Mouse (Mus musculus): Measurements from ENCODE around the gene Znrf3. TPM values are rescaled to one million over a fixed set of nuclear protein-coding genes. Genes with fewer than 3 reads are reported as not detected.

The Znrf3 gene
- polyA plus RNA-seq, 1 experiment from 2014 or later, result 8.1 TPM

DNA sequence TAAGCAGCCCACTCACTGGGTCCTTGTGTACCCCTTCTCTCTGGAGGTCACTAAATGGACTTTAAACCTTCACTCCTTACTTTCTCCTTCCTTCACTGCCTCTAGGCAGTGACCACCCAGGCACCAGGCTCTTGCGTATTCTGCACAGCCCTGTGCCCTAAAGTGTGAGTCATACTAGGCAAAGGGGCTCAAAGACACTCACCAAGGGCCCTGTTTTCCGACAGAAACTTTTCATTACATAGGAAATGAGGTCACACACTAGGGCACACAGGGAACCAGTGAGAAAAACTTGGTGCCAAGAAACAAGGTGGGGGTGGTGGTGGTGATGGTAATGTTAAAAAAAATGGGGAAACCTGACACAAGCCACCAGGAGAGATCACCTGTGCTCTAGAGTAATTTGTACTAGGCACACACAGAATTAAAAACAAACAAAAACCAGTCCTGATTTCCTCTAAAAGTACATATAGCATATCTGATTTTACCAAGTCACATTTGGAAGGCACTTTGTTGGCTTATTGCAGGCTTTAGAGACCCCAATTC lies 148.0 kb downstream of the Znrf3 start:
- Histone ChIP-seq H3K4me2 (no peak overlapping the region), H3K27me3 (no peaks in the 10 kb centered on the region), H3K4me1 (replicated peaks) (peaks cover 22% of the 10 kb centered on the region), H3K36me3 (no peaks in the 10 kb centered on the region), H3K4me3 (no peak overlapping the region), H3K9ac (no peak overlapping the region), H3K27ac (replicated peaks) (no peak overlapping the region), H3K9me3 (no peaks in the 10 kb centered on the region)
- WGBS, result 82% methylated on average over 2 of the region's 2 CpGs
- no peak for ATAC-seq (ENCODE audit: low read depth)

DNA sequence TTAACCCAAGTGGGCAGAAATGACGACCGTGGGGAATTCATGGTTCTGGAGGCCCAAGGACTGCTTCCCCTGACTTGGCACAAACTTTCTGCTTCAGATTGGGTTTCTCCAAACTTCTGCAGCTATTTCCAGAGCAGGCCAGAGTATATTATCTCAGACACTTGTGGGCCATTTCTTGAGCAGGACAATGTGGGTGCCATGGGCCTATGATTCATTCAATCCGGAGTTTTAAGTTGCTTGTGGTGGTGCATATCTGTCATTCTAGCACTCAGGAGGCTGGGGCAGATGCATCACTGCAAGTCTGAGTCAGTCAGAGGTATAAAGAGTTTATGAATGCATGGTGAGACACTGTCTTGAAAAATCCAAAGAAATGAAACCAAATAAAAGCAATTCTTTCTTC lies 149.8 kb downstream of the Znrf3 start:
- no peak overlapping the region for H3K9ac ChIP-seq
- H3K9me3 ChIP-seq, result no peaks in the 10 kb centered on the region
- no peak for ATAC-seq (ENCODE audit: low read depth)
- peaks cover 32% of the 10 kb centered on the region for H3K4me1 ChIP-seq (replicated peaks)
- H3K27me3 ChIP-seq, result no peaks in the 10 kb centered on the region
- H3K27ac ChIP-seq (replicated peaks), result no peak overlapping the region
- no peaks in the 10 kb centered on the region for H3K36me3 ChIP-seq
- H3K4me3 ChIP-seq, result no peak overlapping the region
- 90% methylated on average over 3 of the region's 3 CpGs for WGBS
- no peak overlapping the region for H3K4me2 ChIP-seq

GRCm38 (mm10) chr11:5290691-5291090 lies 154.0 kb downstream of the Znrf3 start:
- ATAC-seq (ENCODE audit: low read depth), result no peak
- H3K9ac ChIP-seq, result no peak overlapping the region
- no peak overlapping the region for H3K4me2 ChIP-seq
- H3K27ac ChIP-seq (replicated peaks), result no peak overlapping the region
- peaks cover 13% of the 10 kb centered on the region; the same call in 1 of the 2 replicates for H3K4me1 ChIP-seq (replicated peaks)
- WGBS, result 21% methylated on average over 5 of the region's 5 CpGs
- no peaks in the 10 kb centered on the region for H3K27me3 ChIP-seq
- no peaks in the 10 kb centered on the region for H3K9me3 ChIP-seq
- H3K4me3 ChIP-seq, result no peak overlapping the region
- peaks cover 10% of the 10 kb centered on the region for H3K36me3 ChIP-seq

GRCm38 (mm10) chr11:5289826-5290580 lies 154.6 kb downstream of the Znrf3 start:
- H3K27me3 ChIP-seq, result no peaks in the 10 kb centered on the region
- no peaks in the 10 kb centered on the region for H3K9me3 ChIP-seq
- H3K4me3 ChIP-seq, result no peak overlapping the region
- no peak overlapping the region for H3K27ac ChIP-seq (replicated peaks)
- peaks cover 13% of the 10 kb centered on the region; the same call in 1 of the 2 replicates for H3K4me1 ChIP-seq (replicated peaks)
- no peak for ATAC-seq (ENCODE audit: low read depth)
- H3K36me3 ChIP-seq, result peaks cover 16% of the 10 kb centered on the region
- H3K9ac ChIP-seq, result no peak overlapping the region
- WGBS, result 70% methylated on average over 4 of the region's 4 CpGs
- H3K4me2 ChIP-seq, result no peak overlapping the region

- ATAC-seq (ENCODE audit: low read depth), result no peak
- WGBS, result 98% methylated on average over 2 of the region's 2 CpGs
Observed at GRCm38 (mm10) chr11:5283987-5284386, 160.7 kb downstream of the Znrf3 start.

GRCm38 (mm10) chr11:5280932-5281331 lies 163.7 kb downstream of the Znrf3 start:
- H3K4me2 ChIP-seq, result no peak overlapping the region
- H3K4me3 ChIP-seq, result no peak overlapping the region
- no peak overlapping the region for H3K9ac ChIP-seq
- 0 out of 2 replicates have a peak overlapping the region, but pooled peaks have one; percentile 10 for H3K27ac ChIP-seq (replicated peaks)
- ATAC-seq (ENCODE audit: low read depth), result peak; percentile 72
- peaks cover 16% of the 10 kb centered on the region for H3K4me1 ChIP-seq (replicated peaks)
- H3K27me3 ChIP-seq, result no peaks in the 10 kb centered on the region
- peaks cover 42% of the 10 kb centered on the region for H3K36me3 ChIP-seq
- WGBS, result 75% methylated on average over 7 of the region's 7 CpGs
- no peaks in the 10 kb centered on the region for H3K9me3 ChIP-seq

More at GRCm38 (mm10) chr11:5283987-5284386, 160.7 kb downstream of the Znrf3 start:
- no peak overlapping the region for H3K9ac ChIP-seq
- H3K27me3 ChIP-seq, result no peaks in the 10 kb centered on the region
- H3K9me3 ChIP-seq, result no peaks in the 10 kb centered on the region
- no peak overlapping the region for H3K4me3 ChIP-seq
- no peak overlapping the region for H3K4me2 ChIP-seq
- no peak overlapping the region for H3K27ac ChIP-seq (replicated peaks)
- H3K4me1 ChIP-seq (replicated peaks), result peaks cover 9% of the 10 kb centered on the region
- peaks cover 49% of the 10 kb centered on the region for H3K36me3 ChIP-seq

DNA sequence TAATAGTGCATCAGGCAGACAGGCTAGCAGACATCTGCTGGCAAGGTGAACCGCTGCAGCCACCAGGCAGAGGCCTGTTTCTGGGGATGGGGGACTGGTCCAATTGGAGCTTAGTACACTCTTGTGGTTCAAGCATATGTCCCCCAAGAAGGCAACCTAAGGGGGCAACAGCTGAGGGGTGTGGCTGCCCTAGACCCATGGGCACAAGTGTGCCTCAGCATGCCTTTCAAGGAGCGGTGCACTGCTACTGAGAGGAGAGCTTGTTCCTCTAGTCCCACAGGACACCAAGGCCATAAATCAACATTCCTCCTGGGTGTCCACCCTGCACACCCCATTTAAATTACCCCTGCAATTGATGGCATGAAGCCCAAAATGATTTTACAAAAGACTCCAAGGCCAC lies 166.2 kb downstream of the Znrf3 start:
- H3K4me2 ChIP-seq, result no peak overlapping the region
- H3K36me3 ChIP-seq, result peaks cover 21% of the 10 kb centered on the region
- H3K27me3 ChIP-seq, result no peaks in the 10 kb centered on the region
- ATAC-seq (ENCODE audit: low read depth), result no peak
- peaks cover 16% of the 10 kb centered on the region for H3K4me1 ChIP-seq (replicated peaks)
- no peak overlapping the region for H3K27ac ChIP-seq (replicated peaks)
- no peak overlapping the region for H3K9ac ChIP-seq
- no peaks in the 10 kb centered on the region for H3K9me3 ChIP-seq
- no peak overlapping the region for H3K4me3 ChIP-seq
- WGBS, result 60% methylated on average over 2 of the region's 2 CpGs

DNA sequence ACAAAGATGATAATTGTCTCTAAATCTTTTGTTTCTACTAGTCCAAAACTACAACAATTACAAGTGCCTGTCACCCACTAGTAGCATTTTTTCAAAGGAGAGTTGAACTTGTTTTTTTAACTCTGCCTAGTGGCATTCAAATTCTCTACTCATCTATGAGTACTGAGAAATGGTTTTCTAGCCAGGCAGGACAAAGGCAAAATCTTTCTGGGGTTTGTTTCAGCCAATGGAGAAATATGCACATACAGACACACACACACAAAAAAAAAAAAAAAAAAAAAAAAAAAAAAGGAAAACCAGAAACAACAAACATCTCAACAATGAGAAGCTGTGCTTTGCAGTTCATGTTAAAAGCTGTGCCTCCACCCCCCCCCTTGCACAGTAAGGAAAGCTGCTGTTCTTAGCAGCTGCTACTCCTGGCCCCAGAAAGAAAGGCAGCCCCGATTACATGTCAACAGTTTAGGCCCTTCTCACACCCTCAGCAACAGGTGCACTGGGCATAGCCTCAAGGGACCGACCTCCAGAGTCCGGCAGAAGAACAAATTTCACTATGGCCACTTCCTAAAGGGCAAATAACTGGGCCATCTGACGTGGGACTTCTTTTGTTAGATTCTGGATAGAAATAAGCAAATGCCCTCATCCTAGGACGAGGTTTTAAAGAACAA lies 167.2 kb downstream of the Znrf3 start:
- Histone ChIP-seq H3K4me1 (replicated peaks) (peaks cover 20% of the 10 kb centered on the region), H3K36me3 (peaks cover 18% of the 10 kb centered on the region), H3K9ac (no peak overlapping the region), H3K9me3 (no peaks in the 10 kb centered on the region), H3K27ac (replicated peaks) (no peak overlapping the region), H3K4me3 (no peak overlapping the region), H3K27me3 (no peaks in the 10 kb centered on the region), H3K4me2 (no peak overlapping the region)
- no peak for ATAC-seq (ENCODE audit: low read depth)
- 68% methylated on average over 5 of the region's 5 CpGs for WGBS

GRCm38 (mm10) chr11:5275216-5275615 lies 169.4 kb downstream of the Znrf3 start:
- H3K9ac ChIP-seq, result no peak overlapping the region
- WGBS, result 89% methylated on average over 4 of the region's 4 CpGs
- no peak overlapping the region for H3K4me2 ChIP-seq
- ATAC-seq (ENCODE audit: low read depth), result no peak
- no peak overlapping the region for H3K27ac ChIP-seq (replicated peaks)
- H3K36me3 ChIP-seq, result no peaks in the 10 kb centered on the region
- no peak overlapping the region for H3K4me3 ChIP-seq
- no peaks in the 10 kb centered on the region for H3K27me3 ChIP-seq
- H3K4me1 ChIP-seq (replicated peaks), result peaks cover 28% of the 10 kb centered on the region
- no peaks in the 10 kb centered on the region for H3K9me3 ChIP-seq

DNA sequence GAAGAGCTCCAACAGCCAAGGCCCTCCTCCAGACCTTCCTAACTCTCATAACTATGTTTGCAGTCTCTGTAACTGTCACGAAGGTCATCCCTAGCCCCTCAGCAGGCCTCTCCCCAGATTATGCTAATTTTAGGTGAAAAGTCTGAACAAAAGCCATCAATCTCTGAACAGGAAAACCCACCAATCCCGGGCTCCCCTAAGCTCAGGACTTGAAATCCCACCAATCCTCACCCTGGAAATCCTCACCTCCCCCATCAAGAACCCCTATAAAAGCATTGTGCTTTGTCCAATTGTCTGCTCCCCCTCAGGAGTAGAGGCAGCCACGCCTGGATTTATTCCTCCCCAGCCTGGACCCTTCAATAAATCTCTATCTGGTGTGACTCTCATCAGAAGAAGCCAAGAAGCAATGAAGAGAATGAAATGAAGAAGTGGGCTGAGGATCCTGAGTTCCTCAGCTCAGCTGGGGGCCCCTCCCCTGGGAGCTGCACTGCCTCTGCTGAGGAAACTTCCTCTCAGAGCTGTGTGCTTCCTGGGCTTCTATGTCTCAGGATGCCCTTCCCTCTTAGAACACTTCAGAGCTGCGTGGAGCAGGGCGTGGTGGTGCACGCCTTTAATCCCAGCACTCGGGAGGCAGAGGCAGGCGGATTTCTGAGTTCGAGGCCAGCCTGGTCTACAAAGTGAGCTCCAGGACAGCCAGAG lies 172.0 kb downstream of the Znrf3 start:
- Histone ChIP-seq H3K27me3 (no peaks in the 10 kb centered on the region), H3K36me3 (no peaks in the 10 kb centered on the region), H3K27ac (replicated peaks) (0 out of 2 replicates have a peak overlapping the region, but pooled peaks have one; percentile 81), H3K4me1 (replicated peaks) (peaks cover 20% of the 10 kb centered on the region), H3K9me3 (no peaks in the 10 kb centered on the region), H3K9ac (no peak overlapping the region), H3K4me2 (no peak overlapping the region), H3K4me3 (no peak overlapping the region)
- 74% methylated on average over 9 of the region's 9 CpGs for WGBS
- no peak; the same call in 1 of the 2 replicates for ATAC-seq (ENCODE audit: low read depth)

GRCm38 (mm10) chr11:5272066-5272360 lies 172.6 kb downstream of the Znrf3 start:
- ATAC-seq (ENCODE audit: low read depth), result no peak
- no peak overlapping the region for H3K4me2 ChIP-seq
- H3K9me3 ChIP-seq, result no peaks in the 10 kb centered on the region
- H3K4me1 ChIP-seq (replicated peaks), result peaks cover 20% of the 10 kb centered on the region
- H3K27me3 ChIP-seq, result no peaks in the 10 kb centered on the region
- H3K4me3 ChIP-seq, result no peak overlapping the region
- H3K36me3 ChIP-seq, result no peaks in the 10 kb centered on the region
- WGBS, result 48% methylated on average over 4 of the region's 4 CpGs
- H3K9ac ChIP-seq, result peak overlapping the region; percentile 42; the same call in 1 of the 2 replicates
- peak overlapping the region; percentile 81 for H3K27ac ChIP-seq (replicated peaks)
